In the genomic region with DNA sequence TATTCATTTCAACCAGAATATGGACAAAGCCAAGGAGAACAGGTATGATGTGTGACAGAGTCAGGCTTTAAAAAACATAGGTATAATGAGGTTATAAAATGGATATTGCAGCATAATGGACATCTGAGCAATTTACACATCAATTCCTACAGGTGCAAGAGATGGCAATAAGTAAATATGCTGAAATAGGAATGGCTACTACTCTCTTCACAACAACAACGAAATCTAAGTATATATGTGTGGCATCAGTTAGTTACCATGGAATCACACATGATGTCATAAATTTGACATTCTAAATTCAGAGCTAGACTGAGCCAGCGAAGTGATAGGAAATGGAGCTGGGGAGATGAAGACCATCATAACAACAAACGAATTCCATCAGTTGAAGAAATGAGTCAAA, we compare ENCODE assay signal across 32 mouse cellular contexts. TPM values are rescaled to one million over a fixed set of nuclear protein-coding genes. Genes with fewer than 3 reads are reported as not detected.
"Had no signal": no experiment of that assay in that cellular context is flagged by ENCODE, and none has a peak within 500 bp of the region (broad histone marks: within the 10 kb centered on the region; RNA-seq: fewer than 3 reads in every experiment).

A gene (plus strand): TSS at position 301 of the 400 bp plus-strand sequence.

- H3K36me3 ChIP-seq: embryonic facial prominence, embryonic 10.5 days; embryonic facial prominence, embryonic 12.5 days; embryonic facial prominence, embryonic 13.5 days; embryonic facial prominence, embryonic 15.5 days; forebrain, embryonic 10.5 days; forebrain, embryonic 12.5 days; forebrain, embryonic 15.5 days had no signal

- H3K27ac ChIP-seq: embryonic facial prominence, embryonic 10.5 days; embryonic facial prominence, embryonic 12.5 days; embryonic facial prominence, embryonic 13.5 days; embryonic facial prominence, embryonic 15.5 days; forebrain, embryonic 10.5 days; forebrain, embryonic 12.5 days; forebrain, embryonic 13.5 days; forebrain, embryonic 15.5 days; gastrocnemius, adult 2 months; heart, adult 2 months had no signal

- H3K27me3 ChIP-seq: embryonic facial prominence, embryonic 12.5 days; embryonic facial prominence, embryonic 13.5 days; embryonic facial prominence, embryonic 15.5 days; forebrain, embryonic 12.5 days; forebrain, embryonic 13.5 days; forebrain, embryonic 15.5 days had no signal

- DNase-seq: cerebellum, adult 8-10 months; cerebellum, adult 9-10 months; cerebellum, adult 9-11 months; cerebellum, postnatal 10 days; cerebellum, postnatal 14 days; cerebellum, postnatal 25 days; cerebellum, postnatal 36 days; embryo, embryonic 11 days; forebrain, postnatal 0 days; gastrocnemius, adult 2 months; gastrocnemius, postnatal 10 days; gastrocnemius, postnatal 14 days; gastrocnemius, postnatal 25 days; gastrocnemius, postnatal 36 days; heart, adult 11 months; heart, adult 18-20 months; heart, adult 2 months had no signal

- H3K4me1 ChIP-seq: embryonic facial prominence, embryonic 10.5 days; embryonic facial prominence, embryonic 12.5 days; embryonic facial prominence, embryonic 13.5 days; embryonic facial prominence, embryonic 15.5 days; forebrain, embryonic 10.5 days; forebrain, embryonic 12.5 days; forebrain, embryonic 13.5 days; forebrain, embryonic 15.5 days had no signal

- H3K4me3 ChIP-seq: embryonic facial prominence, embryonic 10.5 days; embryonic facial prominence, embryonic 12.5 days; embryonic facial prominence, embryonic 13.5 days; embryonic facial prominence, embryonic 15.5 days; erythroblast, embryonic 14.5 days; forebrain, embryonic 10.5 days; forebrain, embryonic 12.5 days; forebrain, embryonic 13.5 days; forebrain, embryonic 15.5 days; gastrocnemius, adult 2 months; heart, adult 2 months had no signal

RNA-seq across cellular contexts. Expression of the gene that starts here (rescaled TPM):
- polyA plus RNA-seq: cortical plate, adult 2 months; embryonic facial prominence, embryonic 10.5 days; embryonic facial prominence, embryonic 11.5 days; embryonic facial prominence, embryonic 12.5 days; embryonic facial prominence, embryonic 13.5 days; embryonic facial prominence, embryonic 14.5 days; embryonic facial prominence, embryonic 15.5 days; erythroblast, embryonic 14.5 days; forebrain, embryonic 10.5 days; forebrain, embryonic 12.5 days; forebrain, embryonic 13.5 days; forebrain, embryonic 14.5 days; forebrain, embryonic 15.5 days; forebrain, embryonic 16.5 days; forebrain, postnatal 0 days; frontal cortex, adult 2 months had no signal
